Mouse (Mus musculus) brain, embryonic 14.5 days (tissue): ENCODE measurements around the gene Elavl4.

Experiments
- CTCF ChIP-seq: fragments of 200-500 bp; IDR thresholded peaks from 2 replicates; pipeline ENCODE4 v1.5.1; 2012; ENCODE audit warnings: inconsistent platforms, mild to moderate bottlenecking, moderate library complexity, borderline replicate concordance; ENCODE audit not compliant: insufficient read depth, insufficient read length; ENCODE audit errors: extremely low read depth
- POLR2A ChIP-seq: fragments of 200-500 bp; IDR thresholded peaks from 2 replicates; pipeline ENCODE4 v1.6.1; 2012; ENCODE audit warnings: mild to moderate bottlenecking, inconsistent platforms, borderline replicate concordance; ENCODE audit not compliant: poor library complexity, insufficient read depth, insufficient read length, severe bottlenecking; ENCODE audit errors: extremely low read depth

GRCm38 (mm10) chr4:110312126-110312525, 39.6 kb downstream of the Elavl4 start:
- no peak for TF ChIP-seq CTCF
- TF ChIP-seq POLR2A: no peak
